31 mouse cellular contexts compared by ENCODE assay signal in the genomic region with DNA sequence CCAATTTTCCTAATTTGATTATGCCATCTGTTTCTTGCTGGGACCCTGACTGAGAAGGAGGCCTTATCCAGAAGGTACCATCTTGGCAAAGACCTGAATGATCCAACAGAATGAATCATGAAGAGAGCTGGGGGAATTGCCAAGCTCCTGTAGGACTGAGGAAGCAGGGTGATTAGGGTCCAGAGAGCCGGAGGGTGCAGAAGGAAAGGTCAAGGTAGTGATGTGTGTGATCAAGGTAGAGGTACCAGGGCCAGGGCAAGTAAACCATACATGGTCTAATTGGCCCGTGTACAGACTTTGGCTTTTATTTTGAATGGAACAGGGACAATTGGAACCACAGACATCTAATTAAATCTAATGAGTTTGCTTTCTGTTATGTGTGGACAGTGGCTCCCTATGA. TPM values are rescaled to one million over a fixed set of nuclear protein-coding genes. Genes with fewer than 3 reads are reported as not detected.
DNase-seq lines count a peak whose midpoint lies in the region; ATAC-seq and TF ChIP-seq lines count a peak whose summit lies in the region.
"Had no signal": no experiment of that assay in that cellular context is flagged by ENCODE, and none has a peak within 500 bp of the region (broad histone marks: within the 10 kb centered on the region; RNA-seq: fewer than 3 reads in every experiment).

No protein-coding gene starts in this region.

- H3K9me3 ChIP-seq in forebrain, postnatal 0 days (ENCODE audit: low read length), result no peaks in the 10 kb centered on the region
- no peaks in the 10 kb centered on the region for H3K9me3 ChIP-seq in forebrain, embryonic 12.5 days
- H3K9me3 ChIP-seq in embryonic facial prominence, embryonic 10.5 days, result no peaks in the 10 kb centered on the region
- H3K9me3 ChIP-seq: G1E; heart, embryonic 13.5 days; hindbrain, embryonic 15.5 days; intestine, embryonic 15.5 days; limb, embryonic 13.5 days; liver, embryonic 12.5 days; midbrain, embryonic 10.5 days; neural tube, embryonic 15.5 days; stomach, embryonic 15.5 days had no signal

- H3K4me3 ChIP-seq in forebrain, postnatal 0 days (ENCODE audit: low read depth, low read length), result no peak overlapping the region
- no peak overlapping the region for H3K4me3 ChIP-seq in forebrain, embryonic 12.5 days (replicated peaks)
- no peak overlapping the region for H3K4me3 ChIP-seq in thymus, adult 2 months (ENCODE audit: control insufficient read depth, insufficient read depth, low read length)
- no peak overlapping the region for H3K4me3 ChIP-seq in embryonic facial prominence, embryonic 10.5 days
- H3K4me3 ChIP-seq: heart, embryonic 13.5 days; hindbrain, embryonic 15.5 days; intestine, embryonic 15.5 days; limb, embryonic 13.5 days; liver, embryonic 12.5 days; midbrain, embryonic 10.5 days; neural tube, embryonic 15.5 days; stomach, embryonic 15.5 days had no signal

- no peak for ATAC-seq in forebrain, postnatal 0 days
- no peak for ATAC-seq in forebrain, embryonic 12.5 days (ENCODE audit: low FRiP score)
- ATAC-seq: activated CD4-positive, CD25-positive, alpha-beta regulatory T cell, adult 4 months; intestine, embryonic 15.5 days; liver, embryonic 12.5 days had no signal

- DNase-seq in forebrain, postnatal 0 days, result peak; percentile 16
- DNase-seq in Muller cell, postnatal 12 days (ENCODE audit: inconsistent ontology term), result peak; percentile 88
- peak; percentile 61 to 76 for DNase-seq in cerebellum, adult 18-20 months
- peak; percentile 72 to 81 for DNase-seq in cerebellum, postnatal 14 days
- DNase-seq in testis, postnatal 14 days (ENCODE audit: low spot score), result no peak
- DNase-seq in thymus, adult 2 months, result no peak
- no peak for DNase-seq in embryonic facial prominence, embryonic 10.5 days (ENCODE audit: low spot score)
- DNase-seq: adrenal gland, postnatal 10 days; B cell, adult 2 months; heart, adult 18-20 months; heart, postnatal 36 days; kidney, adult 9 months; kidney, postnatal 14 days; lung, adult 18-20 months; lung, postnatal 10 days; right cerebral cortex, adult 18-20 months; right cerebral cortex, postnatal 4 days; thymus, adult 18-20 months; thymus, postnatal 4 days had no signal

- 45% methylated on average over 2 of the region's 2 CpGs for WGBS in forebrain, postnatal 0 days
- WGBS in forebrain, embryonic 12.5 days, result 59% methylated on average over 2 of the region's 2 CpGs
- WGBS in thymus, adult 2 months, result 97% methylated on average over 2 of the region's 2 CpGs
- WGBS in embryonic facial prominence, embryonic 10.5 days, result 68% methylated on average over 2 of the region's 2 CpGs

- H3K27ac ChIP-seq in forebrain, postnatal 0 days (ENCODE audit: low read depth, low read length), result no peak overlapping the region
- no peak overlapping the region for H3K27ac ChIP-seq in forebrain, embryonic 12.5 days
- H3K27ac ChIP-seq in thymus, adult 2 months (ENCODE audit: control insufficient read depth, insufficient read depth, low read length), result no peak overlapping the region
- H3K27ac ChIP-seq in embryonic facial prominence, embryonic 10.5 days (replicated peaks), result no peak overlapping the region
- H3K27ac ChIP-seq: heart, embryonic 13.5 days; hindbrain, embryonic 15.5 days; intestine, embryonic 15.5 days; limb, embryonic 13.5 days; liver, embryonic 12.5 days; midbrain, embryonic 10.5 days; neural tube, embryonic 15.5 days; stomach, embryonic 15.5 days had no signal

- TF ChIP-seq CTCF in forebrain, postnatal 0 days (IDR thresholded peaks at IDR 0.05; ENCODE audit: low read depth), result no peak
- no peak for TF ChIP-seq CTCF in thymus, adult 2 months (IDR thresholded peaks at IDR 0.05; ENCODE audit: borderline replicate concordance, control insufficient read depth, extremely low read depth, insufficient read depth, low read length, poor library complexity)

- H3K36me3 ChIP-seq in forebrain, postnatal 0 days (ENCODE audit: insufficient read depth), result no peaks in the 10 kb centered on the region
- no peaks in the 10 kb centered on the region for H3K36me3 ChIP-seq in forebrain, embryonic 12.5 days (replicated peaks)
- no peaks in the 10 kb centered on the region for H3K36me3 ChIP-seq in thymus, adult 2 months (ENCODE audit: control insufficient read depth, insufficient read depth, low read length)
- H3K36me3 ChIP-seq in embryonic facial prominence, embryonic 10.5 days (replicated peaks), result no peaks in the 10 kb centered on the region
- H3K36me3 ChIP-seq: G1E; heart, embryonic 13.5 days; hindbrain, embryonic 15.5 days; intestine, embryonic 15.5 days; limb, embryonic 13.5 days; liver, embryonic 12.5 days; midbrain, embryonic 10.5 days; neural tube, embryonic 15.5 days; stomach, embryonic 15.5 days had no signal

- no peaks in the 10 kb centered on the region for H3K27me3 ChIP-seq in forebrain, postnatal 0 days (ENCODE audit: insufficient read depth, low read length)
- no peaks in the 10 kb centered on the region for H3K27me3 ChIP-seq in forebrain, embryonic 12.5 days
- no peaks in the 10 kb centered on the region for H3K27me3 ChIP-seq in thymus, adult 2 months (ENCODE audit: control insufficient read depth, insufficient read depth, low read length)
- no peaks in the 10 kb centered on the region for H3K27me3 ChIP-seq in embryonic facial prominence, embryonic 10.5 days (replicated peaks; ENCODE audit: low read depth, poor library complexity, severe bottlenecking)
- H3K27me3 ChIP-seq: CH12.LX; heart, embryonic 13.5 days; hindbrain, embryonic 15.5 days; intestine, embryonic 15.5 days; limb, embryonic 13.5 days; liver, embryonic 12.5 days; neural tube, embryonic 15.5 days; stomach, embryonic 15.5 days had no signal

- no peak overlapping the region for H3K4me2 ChIP-seq in forebrain, postnatal 0 days (ENCODE audit: low read depth)
- no peak overlapping the region for H3K4me2 ChIP-seq in forebrain, embryonic 12.5 days
- H3K4me2 ChIP-seq: heart, embryonic 13.5 days; hindbrain, embryonic 15.5 days; intestine, embryonic 15.5 days; limb, embryonic 13.5 days; liver, embryonic 12.5 days; neural tube, embryonic 15.5 days; stomach, embryonic 15.5 days had no signal

- no peak for TF ChIP-seq POLR2A in thymus, adult 2 months (IDR thresholded peaks at IDR 0.05; ENCODE audit: control insufficient read depth, extremely low read depth, insufficient read depth, low read length, poor library complexity)

- H3K9ac ChIP-seq in forebrain, postnatal 0 days, result no peak overlapping the region
- H3K9ac ChIP-seq in forebrain, embryonic 12.5 days, result no peak overlapping the region
- H3K9ac ChIP-seq: heart, embryonic 13.5 days; hindbrain, embryonic 15.5 days; intestine, embryonic 15.5 days; limb, embryonic 13.5 days; liver, embryonic 12.5 days; neural tube, embryonic 15.5 days; stomach, embryonic 15.5 days had no signal

- 0 out of 2 replicates have a peak, but pooled peaks cover 5% of the 10 kb centered on the region for H3K4me1 ChIP-seq in forebrain, postnatal 0 days (ENCODE audit: insufficient read depth)
- H3K4me1 ChIP-seq in forebrain, embryonic 12.5 days, result peaks cover 11% of the 10 kb centered on the region
- peaks cover 5% of the 10 kb centered on the region; the same call in 1 of the 2 replicates for H3K4me1 ChIP-seq in thymus, adult 2 months (replicated peaks; ENCODE audit: control insufficient read depth, insufficient read depth, low read length)
- peaks cover 13% of the 10 kb centered on the region for H3K4me1 ChIP-seq in embryonic facial prominence, embryonic 10.5 days
- H3K4me1 ChIP-seq: intestine, embryonic 15.5 days had no signal

RNA-seq across cellular contexts. Expression of gene Focad, which starts 4.1 kb away (rescaled TPM):
- 30.6 and 37.6 TPM in 2 replicates for total RNA-seq in forebrain, postnatal 0 days (2014; rRNA removed)
- polyA plus RNA-seq in forebrain, postnatal 0 days (2015; fragmentation: Nextera tagmentation; extraction: Ambion mirVana), result 8.5 and 8.9 TPM in 2 replicates
- 16.7 and 16.9 TPM in 2 replicates for polyA plus RNA-seq in forebrain, embryonic 12.5 days (2016; fragmentation: Nextera tagmentation; extraction: Ambion mirVana)
- polyA plus RNA-seq in thymus, adult 2 months (2012; rRNA removed), result 14.6 and 15.3 TPM in 2 replicates
- 15.0 and 17.9 TPM in 2 replicates for polyA plus RNA-seq in embryonic facial prominence, embryonic 10.5 days (2016; fragmentation: Nextera tagmentation; extraction: Ambion mirVana)

RNA-seq across cellular contexts. Expression of gene Mllt3, which starts 57.2 kb away (rescaled TPM):
- total RNA-seq in forebrain, postnatal 0 days (2014; rRNA removed), result 38.5 and 41.0 TPM in 2 replicates
- 65.2 and 75.2 TPM in 2 replicates for polyA plus RNA-seq in forebrain, postnatal 0 days (2015; fragmentation: Nextera tagmentation; extraction: Ambion mirVana)
- polyA plus RNA-seq in forebrain, embryonic 12.5 days (2016; fragmentation: Nextera tagmentation; extraction: Ambion mirVana), result 81.7 and 82.1 TPM in 2 replicates
- polyA plus RNA-seq in thymus, adult 2 months (2012; rRNA removed), result 11.6 and 14.7 TPM in 2 replicates
- polyA plus RNA-seq in embryonic facial prominence, embryonic 10.5 days (2016; fragmentation: Nextera tagmentation; extraction: Ambion mirVana), result 46.5 and 55.4 TPM in 2 replicates

Comparison
In these comparisons a context has a peak if more than half of its experiments do, and no peak if none do; other contexts are left out.
1. DNase-seq: peak in forebrain, postnatal 0 days (single experiment), Muller cell, postnatal 12 days (single experiment), cerebellum, adult 18-20 months (2 of 2) and cerebellum, postnatal 14 days (2 of 2); none in testis, postnatal 14 days (single experiment), thymus, adult 2 months (single experiment) and embryonic facial prominence, embryonic 10.5 days (single experiment).